Mouse (Mus musculus): Measurements from ENCODE around the gene Dbil5. TPM values are rescaled to one million over a fixed set of nuclear protein-coding genes. Genes with fewer than 3 reads are reported as not detected.

Dbil5 gene
- polyA plus RNA-seq, 1 experiment from 2014 or later: not detected

DNA sequence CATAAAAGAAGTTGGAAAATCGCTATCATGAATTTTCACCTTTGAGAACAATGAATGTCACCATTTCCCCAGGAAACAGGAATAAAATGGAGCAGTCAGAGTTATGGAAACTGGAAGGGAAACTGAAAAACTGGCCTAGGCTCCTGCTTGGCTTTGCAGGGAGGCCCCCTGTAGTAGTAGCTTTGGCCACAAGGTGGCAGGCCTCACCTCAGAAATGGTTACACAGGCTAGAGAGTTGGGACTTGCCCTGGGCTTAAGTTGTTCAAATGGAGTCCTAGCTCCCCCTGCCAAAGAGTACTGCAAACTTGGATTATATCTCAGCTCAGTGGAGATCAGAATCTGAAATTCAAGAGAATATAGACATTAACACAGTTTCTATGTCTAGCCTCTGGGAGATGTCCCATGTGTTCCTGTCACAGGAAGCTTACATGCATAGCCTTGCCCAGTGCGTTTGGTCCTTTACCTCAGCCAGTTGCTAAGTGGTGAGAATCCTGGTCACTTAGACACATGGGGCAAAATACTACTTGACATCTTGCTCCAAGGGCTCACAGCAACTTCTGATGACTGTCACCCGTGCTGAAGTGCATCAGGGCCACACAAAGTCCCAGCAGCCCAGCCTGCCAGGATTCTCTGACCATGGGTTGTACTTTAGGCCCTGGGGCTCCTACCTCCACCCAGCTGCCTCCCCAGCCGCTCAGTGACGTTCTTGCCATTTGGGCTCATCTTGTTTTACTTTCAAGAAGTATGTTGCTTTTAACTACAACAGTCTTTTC, 35.9 kb downstream of the Dbil5 start:
- Histone ChIP-seq H3K36me3 (ENCODE audit: inconsistent target) (0 out of 2 replicates have a peak, but pooled peaks cover 10% of the 10 kb centered on the region), H3K4me3 (ENCODE audit: inconsistent target) (no peak overlapping the region), H3K79me2 (ENCODE audit: inconsistent target) (no peaks in the 10 kb centered on the region), H3K27ac (no peak overlapping the region)
- 77% methylated on average over 5 of the region's 5 CpGs for WGBS (ENCODE audit: missing documents)

DNA sequence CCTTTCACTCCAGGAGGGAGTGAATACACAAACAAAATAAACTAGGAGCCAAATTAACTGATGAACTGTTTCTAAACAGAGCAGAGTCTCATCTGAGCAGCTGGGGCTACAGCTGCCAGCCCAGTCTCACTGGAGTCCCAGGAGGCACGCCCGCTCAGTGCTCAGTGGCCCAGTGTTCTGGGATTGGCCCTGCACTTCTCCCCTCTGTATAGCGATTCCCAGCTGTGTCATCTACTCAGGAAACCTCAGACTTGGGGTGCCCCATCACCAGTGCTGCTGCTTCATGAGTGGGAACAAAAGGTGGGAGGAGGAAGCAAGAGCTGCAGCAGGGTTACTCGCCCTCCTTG, 36.5 kb downstream of the Dbil5 start:
- Histone ChIP-seq H3K79me2 (ENCODE audit: inconsistent target) (no peaks in the 10 kb centered on the region), H3K36me3 (ENCODE audit: inconsistent target) (0 out of 2 replicates have a peak, but pooled peaks cover 10% of the 10 kb centered on the region), H3K4me3 (ENCODE audit: inconsistent target) (no peak overlapping the region)

GRCm38 (mm10) chr11:76255431-76256001, 38.1 kb downstream of the Dbil5 start:
- Histone ChIP-seq H3K79me2 (ENCODE audit: inconsistent target) (no peaks in the 10 kb centered on the region), H3K27ac (no peak overlapping the region)
- WGBS (ENCODE audit: missing documents): 81% methylated on average over 4 of the region's 4 CpGs

More for the DNA sequence above, 36.5 kb downstream of the Dbil5 start:
- no peak overlapping the region for H3K27ac ChIP-seq
- 98% methylated on average over 4 of the region's 4 CpGs for whole genome bisulfite sequencing (ENCODE audit: missing documents)

GRCm38 (mm10) chr11:76256129-76256528, 38.7 kb downstream of the Dbil5 start:
- no peak overlapping the region for H3K27ac ChIP-seq
- no peaks in the 10 kb centered on the region for H3K79me2 ChIP-seq (ENCODE audit: inconsistent target)
- H3K4me3 ChIP-seq (ENCODE audit: inconsistent target): no peak overlapping the region
- WGBS (ENCODE audit: missing documents): 80% methylated on average over 5 of the region's 5 CpGs
- H3K36me3 ChIP-seq (ENCODE audit: inconsistent target): no peaks in the 10 kb centered on the region

More at GRCm38 (mm10) chr11:76255431-76256001, 38.1 kb downstream of the Dbil5 start:
- Histone ChIP-seq H3K36me3 (ENCODE audit: inconsistent target) (0 out of 2 replicates have a peak, but pooled peaks cover 4% of the 10 kb centered on the region), H3K4me3 (ENCODE audit: inconsistent target) (no peak overlapping the region)

DNA sequence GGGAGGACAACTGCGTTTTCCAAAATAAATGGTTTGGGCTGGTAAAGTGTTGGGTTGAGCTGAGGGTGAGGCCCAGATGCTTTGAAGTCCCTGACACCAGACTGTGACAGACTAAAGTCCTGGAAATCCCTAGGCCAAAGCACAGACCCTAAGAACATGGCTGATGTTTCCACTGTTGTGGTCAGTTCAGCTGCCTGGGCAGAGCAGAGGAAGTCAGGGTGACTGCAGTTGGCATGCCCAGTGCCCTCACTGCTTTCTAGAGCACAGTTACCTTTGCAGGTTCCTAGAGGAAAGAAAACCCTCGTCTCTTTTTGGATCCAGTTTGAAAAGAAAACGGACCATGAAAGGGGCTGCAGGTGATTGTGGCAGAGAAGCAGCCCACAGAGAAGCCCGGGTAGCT, 40.0 kb downstream of the Dbil5 start:
- no peak overlapping the region for H3K27ac ChIP-seq
- no peak overlapping the region for H3K4me3 ChIP-seq (ENCODE audit: inconsistent target)
- 91% methylated on average over 4 of the region's 4 CpGs for WGBS (ENCODE audit: missing documents)
- H3K79me2 ChIP-seq (ENCODE audit: inconsistent target): no peaks in the 10 kb centered on the region
- H3K36me3 ChIP-seq (ENCODE audit: inconsistent target): no peaks in the 10 kb centered on the region

- H3K4me3 ChIP-seq (ENCODE audit: inconsistent target): no peak overlapping the region
- no peak overlapping the region for H3K27ac ChIP-seq
- 96% methylated on average over 6 of the region's 6 CpGs for WGBS (ENCODE audit: missing documents)
- H3K79me2 ChIP-seq (ENCODE audit: inconsistent target): no peaks in the 10 kb centered on the region
- no peaks in the 10 kb centered on the region for H3K36me3 ChIP-seq (ENCODE audit: inconsistent target)
Observed at GRCm38 (mm10) chr11:76258511-76258910, 41.1 kb downstream of the Dbil5 start.

DNA sequence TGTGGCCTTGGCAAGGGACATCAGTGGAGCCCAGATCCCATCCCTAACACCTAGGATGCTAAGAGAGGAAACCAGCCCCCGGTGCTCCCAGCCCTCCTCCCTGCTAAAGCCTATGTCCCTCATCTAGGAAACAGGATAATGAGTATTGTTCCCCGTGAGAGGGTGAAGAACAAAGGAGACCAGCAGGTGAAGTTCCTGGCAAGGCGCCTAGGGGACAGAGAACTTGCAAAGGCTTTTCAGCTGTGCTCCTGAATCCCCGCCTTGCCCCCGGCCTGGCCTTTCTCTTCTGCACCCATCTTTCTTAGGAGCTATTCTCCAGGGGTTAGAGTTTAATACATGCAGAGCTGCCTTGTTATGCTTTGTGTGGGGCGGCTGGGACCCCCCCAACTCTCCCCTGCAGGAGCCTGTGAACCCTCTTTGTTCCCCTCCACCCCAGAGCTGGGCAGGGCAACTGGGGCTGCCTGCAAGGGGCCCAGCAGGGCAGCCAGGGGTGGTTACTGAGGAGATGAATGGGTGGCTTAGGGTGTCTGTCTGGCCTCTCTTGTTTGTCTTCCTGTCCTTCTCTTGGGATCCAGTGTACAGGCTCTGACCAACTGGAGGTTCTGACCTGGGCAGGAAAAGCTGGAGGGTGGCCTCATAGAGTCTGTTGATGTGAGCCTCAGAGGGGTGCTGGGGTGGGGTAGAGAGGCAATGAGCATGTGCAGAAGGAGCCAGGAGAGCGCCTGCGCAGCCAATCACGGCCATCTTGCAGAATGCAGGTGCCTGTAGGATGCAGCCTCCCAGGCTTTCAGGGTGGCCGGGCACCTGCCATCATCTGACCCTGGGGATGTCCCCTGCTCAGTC, 43.0 kb downstream of the Dbil5 start:
- H3K79me2 ChIP-seq (ENCODE audit: inconsistent target): no peaks in the 10 kb centered on the region
- 91% methylated on average over 10 of the region's 10 CpGs for whole genome bisulfite sequencing (ENCODE audit: missing documents)
- no peak overlapping the region for H3K27ac ChIP-seq
- H3K36me3 ChIP-seq (ENCODE audit: inconsistent target): no peaks in the 10 kb centered on the region
- no peak overlapping the region for H3K4me3 ChIP-seq (ENCODE audit: inconsistent target)

DNA sequence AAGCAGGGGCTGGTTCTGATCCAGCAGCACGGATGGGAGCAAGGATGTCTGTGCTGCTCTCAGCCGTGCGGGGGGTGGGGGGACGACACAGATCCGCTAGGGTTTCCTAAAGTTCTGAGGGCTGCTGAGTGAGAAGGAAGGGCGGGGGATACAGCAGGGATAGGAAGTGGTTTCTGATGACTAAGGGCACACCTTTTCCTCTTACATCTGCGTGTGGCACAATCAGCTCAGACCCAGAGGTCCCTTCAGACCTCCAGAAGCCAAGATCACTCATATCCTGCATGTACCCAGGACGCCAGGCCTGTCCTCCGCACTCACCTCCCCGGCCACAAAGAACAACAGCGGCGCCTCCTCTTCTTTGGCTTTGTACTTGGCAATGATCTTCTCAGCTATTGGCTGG, 43.8 kb downstream of the Dbil5 start:
- Histone ChIP-seq H3K27ac (no peak overlapping the region), H3K4me3 (ENCODE audit: inconsistent target) (no peak overlapping the region), H3K36me3 (ENCODE audit: inconsistent target) (no peaks in the 10 kb centered on the region), H3K79me2 (ENCODE audit: inconsistent target) (no peaks in the 10 kb centered on the region)
- 23% methylated on average over 12 of the region's 12 CpGs for WGBS (ENCODE audit: missing documents)

DNA sequence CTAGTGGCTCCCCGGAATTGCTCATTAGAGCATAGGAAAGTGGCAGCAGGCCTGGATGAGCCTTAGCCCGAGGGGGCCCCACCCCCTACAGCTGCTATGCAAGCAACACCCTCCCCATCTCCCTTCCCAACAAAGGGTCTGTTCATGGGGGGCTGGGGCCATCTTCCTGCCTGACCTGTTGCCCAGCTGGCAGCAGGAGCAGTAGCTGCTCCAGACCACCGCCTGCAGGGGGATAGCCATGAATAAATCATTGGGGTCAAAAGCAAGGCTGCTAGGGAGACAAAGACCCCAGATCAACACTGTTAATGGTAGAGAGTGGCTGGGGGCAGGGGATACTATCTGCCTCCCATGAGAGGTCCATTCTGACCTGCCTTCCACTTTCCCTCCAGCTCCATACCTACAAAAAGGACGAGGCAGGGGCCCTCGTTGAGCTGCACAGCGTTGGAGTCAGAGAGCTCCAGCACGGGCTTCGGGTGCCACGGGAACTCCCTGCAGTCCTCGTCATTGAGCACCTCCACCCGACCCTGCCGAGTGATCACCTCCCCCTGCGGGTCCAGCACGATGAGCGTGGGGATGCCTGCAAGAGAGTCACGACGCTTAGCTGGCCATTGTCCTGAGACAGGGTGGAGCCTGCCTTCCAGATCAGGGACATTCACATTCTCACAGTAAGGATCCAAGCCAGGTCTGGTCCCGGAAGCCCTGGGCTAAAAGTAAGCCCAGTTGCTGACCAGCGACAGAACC, 45.4 kb downstream of the Dbil5 start:
- no peak overlapping the region for H3K27ac ChIP-seq
- H3K79me2 ChIP-seq (ENCODE audit: inconsistent target): no peaks in the 10 kb centered on the region
- no peak overlapping the region for H3K4me3 ChIP-seq (ENCODE audit: inconsistent target)
- H3K36me3 ChIP-seq (ENCODE audit: inconsistent target): no peaks in the 10 kb centered on the region
- 90% methylated on average over 19 of the region's 19 CpGs for WGBS (ENCODE audit: missing documents)

DNA sequence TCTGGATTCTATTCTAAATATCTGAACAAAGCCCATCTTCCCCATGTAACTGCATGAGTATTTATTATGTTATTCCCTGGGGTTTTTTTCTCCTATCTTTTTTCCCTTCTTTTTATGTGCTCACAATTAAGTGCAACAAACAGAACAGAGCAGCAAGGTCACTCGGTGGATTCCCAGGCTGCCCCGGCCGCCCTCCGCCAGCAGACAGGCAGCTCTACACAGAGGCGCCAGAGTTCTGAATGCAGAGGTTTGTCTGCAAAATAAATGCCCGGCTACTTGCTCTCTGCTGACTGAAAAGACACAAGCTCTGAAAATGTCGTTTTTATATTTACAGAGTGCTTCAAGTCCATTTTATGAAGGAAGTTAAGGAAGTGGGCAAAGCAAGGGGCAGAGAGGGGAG, 50.1 kb downstream of the Dbil5 start:
- Histone ChIP-seq H3K79me2 (ENCODE audit: inconsistent target) (no peaks in the 10 kb centered on the region), H3K4me3 (ENCODE audit: inconsistent target) (no peak overlapping the region), H3K36me3 (ENCODE audit: inconsistent target) (no peaks in the 10 kb centered on the region), H3K27ac (no peak overlapping the region)
- 62% methylated on average over 7 of the region's 7 CpGs for WGBS (ENCODE audit: missing documents)

DNA sequence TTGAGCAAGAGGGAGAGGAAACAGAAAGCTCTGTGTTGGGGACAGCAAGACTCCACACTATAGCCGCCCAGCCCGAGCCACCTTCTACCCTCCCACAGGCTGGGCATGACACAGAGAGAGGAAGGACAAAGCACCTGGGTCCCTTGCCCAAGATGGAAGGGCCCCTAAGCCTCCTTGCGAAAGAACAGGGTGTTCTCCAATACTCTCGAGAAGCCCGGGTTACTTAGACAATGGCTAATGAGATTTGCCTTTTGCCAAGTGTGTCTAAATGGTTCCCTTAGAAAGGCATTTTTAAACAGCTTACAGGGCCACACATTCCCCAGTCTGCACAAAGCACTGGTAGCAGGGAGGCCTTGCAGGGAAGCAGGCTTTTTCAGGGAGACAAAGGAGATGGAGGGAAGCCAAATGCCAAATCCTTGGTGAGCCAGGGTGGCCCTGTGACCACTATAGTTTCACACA, 50.6 kb downstream of the Dbil5 start:
- Histone ChIP-seq H3K27ac (no peak overlapping the region), H3K36me3 (ENCODE audit: inconsistent target) (no peaks in the 10 kb centered on the region), H3K79me2 (ENCODE audit: inconsistent target) (no peaks in the 10 kb centered on the region), H3K4me3 (ENCODE audit: inconsistent target) (no peak overlapping the region)
- 41% methylated on average over 5 of the region's 5 CpGs for WGBS (ENCODE audit: missing documents)
